Mouse (Mus musculus): Measurements from ENCODE around the gene Emc10. TPM values are rescaled to one million over a fixed set of nuclear protein-coding genes. Genes with fewer than 3 reads are reported as not detected.
A peak's percentile ranks its signal among the peaks of the same experiment; 100 is the strongest.

The Emc10 gene
- total RNA-seq (2021): 100 to 1,000 TPM; 169 to 185 TPM

GRCm38 (mm10) chr7:44495992-44496770 is at the start of gene Emc10, which contains the start of gene Fam71e1:
Gene Emc10 (minus strand): TSS chr7:44496529.
Gene Fam71e1 (plus strand): TSS chr7:44496581.
- peak; percentile 98 to 99 for DNase-seq (ENCODE audit: low spot score in 2 of 2)
- intact Hi-C loops (cut with DNase I): no loop called here

DNA sequence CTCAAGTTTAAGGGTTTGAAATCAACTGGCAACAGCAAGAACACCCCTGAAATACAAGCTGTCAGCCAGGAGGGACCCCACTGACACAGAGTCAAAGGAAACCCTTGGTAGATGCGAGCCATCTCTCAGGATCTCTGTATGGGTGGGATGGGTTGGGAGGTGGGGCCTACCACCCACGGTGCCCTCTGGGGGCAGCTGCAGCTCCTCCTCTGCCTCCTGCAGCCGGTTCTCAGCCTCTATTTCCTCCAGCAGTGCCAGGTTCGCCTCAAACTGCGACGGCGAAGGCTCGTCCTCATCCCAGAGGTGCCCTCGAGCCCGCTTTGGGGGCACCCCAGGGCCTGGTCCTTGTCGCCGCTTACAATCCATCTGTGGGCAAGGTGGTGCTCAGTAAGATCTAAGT is 46.7 kb upstream of the Emc10 start:
- intact Hi-C loops (cut with DNase I): no loop called here

DNA sequence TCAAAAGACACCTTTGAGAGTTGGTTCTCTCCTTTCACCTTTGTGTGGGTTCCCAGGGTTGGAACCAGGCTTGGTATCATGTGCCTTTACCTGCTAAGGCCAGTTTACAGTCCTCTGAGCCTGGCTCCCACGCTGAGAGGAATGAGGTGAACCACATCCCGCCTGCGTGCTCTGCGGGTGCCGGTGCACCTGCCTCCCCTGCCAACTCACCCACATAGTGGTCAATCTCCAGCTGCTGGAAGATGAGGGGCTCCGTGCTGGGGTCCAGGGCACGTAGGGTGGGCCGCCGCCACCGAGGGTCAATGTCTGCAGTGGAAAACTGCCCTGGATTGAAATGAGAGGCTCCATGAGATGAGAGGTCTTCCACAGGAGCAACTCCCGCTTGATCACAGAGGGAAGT is 46.2 kb upstream of the Emc10 start:
- no peak for DNase-seq (ENCODE audit: low spot score in 2 of 2)
- intact Hi-C loops (cut with DNase I): no loop called here

More for the DNA sequence above, 46.7 kb upstream of the Emc10 start:
- DNase-seq (ENCODE audit: low spot score in 2 of 2): no peak

GRCm38 (mm10) chr7:44538756-44539624 is 42.7 kb upstream of the Emc10 start:
- no peak for DNase-seq (ENCODE audit: low spot score in 2 of 2)
- intact Hi-C loops (cut with DNase I): no loop called here

DNA sequence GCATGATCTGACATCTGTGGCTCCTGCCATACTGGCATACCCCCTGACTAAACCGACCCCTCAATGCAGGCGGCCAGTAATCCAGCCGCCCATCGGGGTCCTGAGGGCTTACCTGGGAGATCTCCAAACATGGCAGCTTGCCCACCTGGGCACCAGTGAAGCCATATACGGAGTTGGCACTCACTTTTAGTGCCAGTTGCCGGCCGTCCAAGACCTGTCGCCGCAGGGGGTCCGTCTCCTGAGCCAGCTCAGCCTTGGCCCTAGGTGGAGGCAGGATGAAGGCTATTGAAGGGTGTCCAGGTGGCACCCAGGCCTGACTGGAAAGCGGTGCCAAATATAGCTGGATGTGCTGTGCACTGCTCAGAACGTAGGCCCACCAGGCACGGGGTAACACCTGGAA is 41.2 kb upstream of the Emc10 start:
- intact Hi-C loops (cut with DNase I): no loop called here
- no peak for DNase-seq (ENCODE audit: low spot score in 2 of 2)

GRCm38 (mm10) chr7:44537009-44537408 is 40.7 kb upstream of the Emc10 start:
- intact Hi-C loops (cut with DNase I): no loop called here
- DNase-seq (ENCODE audit: low spot score in 2 of 2): no peak

DNA sequence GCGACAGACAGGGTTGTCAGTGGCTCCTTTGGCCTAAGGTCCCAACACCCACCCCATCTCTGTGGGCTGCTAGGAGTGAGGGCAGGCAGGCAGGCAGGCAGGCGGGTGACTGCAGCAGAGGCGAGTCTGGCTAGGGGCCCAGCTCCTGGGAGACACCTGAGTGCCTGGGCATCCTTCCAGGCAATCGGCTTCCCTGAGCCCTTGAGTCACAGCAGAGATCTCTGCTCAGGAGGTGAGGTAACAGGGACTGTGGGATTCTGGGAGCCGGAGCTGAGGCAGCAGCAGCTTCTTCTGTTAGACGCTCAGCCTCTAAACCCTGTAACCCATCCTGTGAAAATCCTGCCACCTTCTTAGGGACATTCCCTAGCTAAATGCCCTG is 40.2 kb upstream of the Emc10 start:
- intact Hi-C loops (cut with DNase I): no loop called here
- DNase-seq (ENCODE audit: low spot score in 2 of 2): peak; percentile 49 to 69

DNA sequence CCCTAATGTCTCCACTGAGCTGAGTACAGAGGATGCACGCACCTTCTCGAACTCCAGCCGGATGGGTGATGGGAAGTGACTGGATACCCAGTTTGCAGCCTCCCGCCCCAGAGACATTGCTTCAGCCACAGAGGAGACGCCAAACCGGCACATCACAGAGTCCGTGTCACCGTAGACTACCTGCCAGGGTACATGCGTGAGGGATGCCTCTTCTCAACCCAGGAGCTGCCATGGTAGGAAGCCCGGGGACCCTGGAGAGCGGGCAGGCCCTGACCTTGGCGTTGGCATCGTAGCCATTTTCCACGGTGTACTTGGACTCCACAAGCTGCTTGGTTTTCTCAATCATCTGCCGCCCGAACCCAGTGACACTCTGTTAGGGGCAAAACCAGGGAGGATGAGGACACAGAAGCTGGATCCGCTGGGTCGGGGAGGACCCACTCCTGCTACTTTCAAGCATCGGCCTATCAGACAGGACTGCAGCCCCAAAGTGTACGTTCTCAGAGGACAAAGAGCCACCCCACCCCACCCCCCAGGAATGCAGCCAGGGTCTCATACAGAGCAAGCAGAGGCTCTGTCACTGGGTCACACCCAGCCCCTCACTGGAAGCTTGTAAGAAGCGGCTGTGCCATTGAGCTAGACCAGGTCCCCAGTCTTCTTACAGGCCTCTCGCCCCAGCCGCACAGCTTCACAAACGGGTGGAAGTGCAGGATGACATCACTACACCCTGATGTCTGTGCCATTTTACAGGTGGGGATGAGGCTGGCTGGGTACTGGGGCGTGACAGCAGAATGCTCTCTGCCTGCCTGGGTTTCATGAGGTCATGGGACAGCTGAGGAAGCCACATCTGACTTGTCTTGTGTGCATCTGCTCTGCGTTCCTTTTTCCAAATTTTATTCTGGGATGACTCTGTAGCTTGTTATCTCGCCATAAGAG is 39.6 kb upstream of the Emc10 start:
- DNase-seq (ENCODE audit: low spot score in 2 of 2): no peak
- intact Hi-C loops (cut with DNase I): no loop called here

DNA sequence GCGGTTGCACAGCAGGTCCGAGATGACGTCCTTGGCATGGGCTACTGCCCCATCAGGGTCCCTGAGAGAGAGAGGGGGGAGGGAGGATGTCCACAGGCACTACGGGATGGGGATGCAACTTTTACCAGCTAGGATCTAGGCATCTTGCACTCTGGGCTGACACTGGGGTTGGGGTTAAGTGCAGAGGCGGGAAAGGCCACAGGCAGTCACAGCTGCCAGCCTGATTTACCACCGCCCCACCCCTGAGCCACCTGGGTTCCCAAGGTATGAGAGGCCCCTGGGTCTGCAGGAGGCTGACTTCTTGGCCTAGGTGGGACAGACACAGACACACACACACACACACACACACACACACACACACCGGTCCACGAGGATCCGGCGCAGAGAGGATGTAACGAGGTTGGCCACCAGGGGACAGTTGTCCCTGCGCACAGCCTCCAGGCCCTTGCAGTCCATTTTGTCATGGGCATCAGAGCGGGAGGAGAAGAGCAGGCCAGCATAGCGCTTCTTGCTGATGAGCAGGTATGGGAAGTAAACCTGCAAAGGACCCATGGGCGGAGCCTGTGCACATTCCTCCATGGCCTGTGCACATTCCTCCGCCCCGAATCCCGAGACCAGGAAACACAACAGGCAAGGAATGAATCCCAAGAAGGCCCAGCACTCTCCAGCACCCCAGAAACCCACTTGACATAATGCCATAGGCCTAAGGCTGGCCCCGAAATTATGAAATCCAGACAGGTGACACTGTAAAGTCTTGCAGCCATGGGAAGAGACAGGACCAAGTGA is 38.5 kb upstream of the Emc10 start:
- intact Hi-C loops (cut with DNase I): no loop called here
- DNase-seq (ENCODE audit: low spot score in 2 of 2): no peak

DNA sequence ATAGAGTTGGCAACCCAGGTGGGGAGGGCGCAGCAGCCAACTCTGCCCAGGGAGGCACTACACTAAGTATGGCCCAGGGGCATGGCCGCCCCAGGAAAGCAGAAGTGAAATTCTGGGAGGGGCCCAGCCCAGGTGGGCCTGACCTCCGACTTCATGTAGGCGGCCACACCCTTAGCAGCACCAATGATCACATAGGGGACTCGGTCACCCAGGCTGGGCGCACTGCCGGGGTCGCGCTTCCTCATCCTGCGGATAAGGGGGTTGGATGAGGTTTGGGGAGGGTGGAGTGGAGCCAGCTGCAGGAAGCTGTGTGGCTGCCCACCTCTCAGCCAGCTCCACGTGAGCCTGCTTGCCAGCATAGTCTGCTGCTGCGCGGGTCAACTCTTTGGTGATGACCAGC is 37.9 kb upstream of the Emc10 start:
- DNase-seq (ENCODE audit: low spot score in 2 of 2): no peak
- intact Hi-C loops (cut with DNase I): no loop called here

GRCm38 (mm10) chr7:44533746-44534045 is 37.4 kb upstream of the Emc10 start:
- no peak for DNase-seq (ENCODE audit: low spot score in 2 of 2)
- intact Hi-C loops (cut with DNase I): no loop called here

GRCm38 (mm10) chr7:44532918-44533745 is 36.8 kb upstream of the Emc10 start:
- intact Hi-C loops (cut with DNase I): no loop called here
- DNase-seq (ENCODE audit: low spot score in 2 of 2): no peak

DNA sequence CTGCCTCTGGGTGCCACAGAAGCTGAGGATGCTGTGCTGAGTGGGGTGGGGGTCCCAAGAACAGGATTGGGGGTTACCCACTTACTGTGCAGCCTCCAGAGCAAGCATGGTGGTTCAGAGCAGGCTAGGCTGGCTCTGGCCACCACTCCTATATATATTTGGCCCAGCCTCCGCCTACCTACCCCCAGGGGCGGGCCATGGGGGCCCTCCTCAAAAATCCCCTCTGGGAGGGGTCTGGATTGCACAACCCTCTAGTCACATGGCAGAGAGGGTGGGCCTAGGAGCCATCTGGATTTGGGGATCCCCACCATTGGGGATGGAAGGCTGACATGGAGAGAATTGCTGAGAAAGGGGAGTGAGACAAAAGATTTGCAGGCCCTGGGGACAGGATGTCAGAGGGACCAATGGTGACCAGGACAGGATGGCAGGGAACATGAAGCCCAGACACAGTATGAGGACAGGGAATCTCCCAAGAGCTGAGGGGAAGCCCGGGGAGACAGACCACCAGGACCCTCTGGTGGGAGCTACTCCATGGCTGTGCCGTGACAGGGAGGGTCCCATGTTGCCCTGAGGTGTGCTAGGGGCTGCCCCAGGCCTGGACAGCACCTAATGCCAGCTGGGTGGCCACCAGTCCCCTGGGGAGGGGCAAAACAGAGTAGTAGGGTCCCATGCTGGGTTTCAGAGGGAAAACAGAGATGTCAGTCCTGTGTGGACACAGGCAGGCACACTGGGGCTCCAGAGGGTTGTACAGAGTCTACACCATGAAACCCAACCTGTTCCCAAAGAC is 35.8 kb upstream of the Emc10 start, which contains the start of gene Spib:
TSS of gene Spib (minus strand) at position 126 of the 787 bp plus-strand sequence.
- intact Hi-C loops (cut with DNase I): no loop called here
- DNase-seq (ENCODE audit: low spot score in 2 of 2): no peak

DNA sequence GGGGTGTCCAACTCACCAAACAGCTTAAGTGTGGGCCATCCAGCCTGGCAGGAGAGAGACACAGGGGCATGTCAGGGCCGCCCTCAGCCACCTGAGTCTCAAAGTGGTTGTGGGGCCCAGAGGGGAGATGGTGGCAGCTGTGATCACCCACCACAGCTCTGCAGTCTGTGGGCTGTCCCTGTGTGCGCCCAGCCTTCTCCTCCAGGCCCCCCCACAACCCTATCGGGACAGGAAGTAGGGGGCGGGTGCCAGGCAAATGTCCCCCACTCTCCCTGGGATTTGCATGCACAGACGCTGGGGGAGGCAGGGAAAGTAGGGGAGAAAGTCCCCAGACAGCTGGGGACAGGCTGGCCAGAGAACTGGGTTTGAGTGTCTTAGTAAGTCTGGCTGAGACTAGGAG is 34.9 kb upstream of the Emc10 start:
- no peak for DNase-seq (ENCODE audit: low spot score in 2 of 2)
- intact Hi-C loops (cut with DNase I): no loop called here

- DNase-seq (ENCODE audit: low spot score in 2 of 2): no peak
- intact Hi-C loops (cut with DNase I): no loop called here
Observed at GRCm38 (mm10) chr7:44530507-44530906, 34.2 kb upstream of the Emc10 start.

- intact Hi-C loops (cut with DNase I): no loop called here
- DNase-seq (ENCODE audit: low spot score in 2 of 2): no peak
Observed at GRCm38 (mm10) chr7:44529518-44529917, 33.2 kb upstream of the Emc10 start.
